Mouse (Mus musculus): ENCODE data around the gene Gadd45a. TPM values are rescaled to one million over a fixed set of nuclear protein-coding genes. Genes with fewer than 3 reads are reported as not detected.

The Gadd45a gene
- polyA plus RNA-seq, 1 experiment, result 381 TPM

DNA sequence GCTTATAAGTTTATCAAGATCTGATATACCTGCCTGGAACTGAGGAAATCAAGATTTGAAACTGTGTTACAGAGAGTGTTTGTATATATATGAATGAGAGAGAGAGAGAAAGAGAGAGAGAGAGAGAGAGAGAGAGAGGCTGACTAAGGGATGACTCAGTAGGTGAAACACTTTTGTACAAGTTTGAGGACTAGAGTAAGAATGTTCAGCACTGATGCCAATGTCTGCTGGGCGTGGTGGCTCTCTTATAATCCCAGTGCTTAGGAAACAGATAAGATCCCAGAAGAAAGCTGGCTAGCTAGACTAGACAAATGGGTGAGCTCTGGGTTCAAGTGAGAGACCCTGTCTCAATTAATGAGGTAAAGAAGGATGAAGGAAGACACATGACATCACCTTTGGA lies 34.4 kb upstream of the Gadd45a start:
- no peak overlapping the region for H3K4me2 ChIP-seq (ENCODE audit: low read depth)
- H3K27me3 ChIP-seq (ENCODE audit: control insufficient read depth, insufficient read depth, insufficient read length), result no peaks in the 10 kb centered on the region
- no peaks in the 10 kb centered on the region for H3K79me2 ChIP-seq (ENCODE audit: control insufficient read depth, insufficient read depth)
- TF ChIP-seq USF1 (IDR thresholded peaks at IDR 0.05; ENCODE audit: low read depth) (no peak), MYOG (IDR thresholded peaks at IDR 0.05; ENCODE audit: control insufficient read depth in 1 of 3, insufficient read depth in 1 of 3, insufficient read length in 2 of 3, low read depth in 2 of 3) (no peak), MYOD1 (IDR thresholded peaks at IDR 0.05; ENCODE audit: control insufficient read depth in 1 of 3, insufficient read length in 2 of 3, low read depth in 2 of 3) (no peak), POLR2A (IDR thresholded peaks at IDR 0.05; ENCODE audit: insufficient read length, low read depth) (no peak), TCF3 (IDR thresholded peaks at IDR 0.05; ENCODE audit: insufficient read length, low read depth) (no peak), CEBPB (IDR thresholded peaks at IDR 0.05; ENCODE audit: insufficient read depth, poor library complexity, severe bottlenecking) (no peak), REST (IDR thresholded peaks at IDR 0.05; ENCODE audit: insufficient read depth, insufficient read length) (no peak), MAX (IDR thresholded peaks at IDR 0.05; ENCODE audit: low read depth) (no peak), E2F4 (IDR thresholded peaks at IDR 0.05; ENCODE audit: insufficient read depth) (no peak), POLR2AphosphoS2 (IDR thresholded peaks at IDR 0.05; ENCODE audit: insufficient read length, low read depth) (no peak), SRF (IDR thresholded peaks at IDR 0.05; ENCODE audit: control insufficient read depth, insufficient read length, low read depth) (no peak), TCF12 (IDR thresholded peaks at IDR 0.05; ENCODE audit: insufficient read depth, poor library complexity, severe bottlenecking) (no peak)
- no peak overlapping the region for H3ac ChIP-seq (ENCODE audit: control insufficient read depth, insufficient read length)
- H3K4me3 ChIP-seq, result no peak overlapping the region
- H3K36me3 ChIP-seq (ENCODE audit: control insufficient read depth, insufficient read depth), result no peaks in the 10 kb centered on the region

DNA sequence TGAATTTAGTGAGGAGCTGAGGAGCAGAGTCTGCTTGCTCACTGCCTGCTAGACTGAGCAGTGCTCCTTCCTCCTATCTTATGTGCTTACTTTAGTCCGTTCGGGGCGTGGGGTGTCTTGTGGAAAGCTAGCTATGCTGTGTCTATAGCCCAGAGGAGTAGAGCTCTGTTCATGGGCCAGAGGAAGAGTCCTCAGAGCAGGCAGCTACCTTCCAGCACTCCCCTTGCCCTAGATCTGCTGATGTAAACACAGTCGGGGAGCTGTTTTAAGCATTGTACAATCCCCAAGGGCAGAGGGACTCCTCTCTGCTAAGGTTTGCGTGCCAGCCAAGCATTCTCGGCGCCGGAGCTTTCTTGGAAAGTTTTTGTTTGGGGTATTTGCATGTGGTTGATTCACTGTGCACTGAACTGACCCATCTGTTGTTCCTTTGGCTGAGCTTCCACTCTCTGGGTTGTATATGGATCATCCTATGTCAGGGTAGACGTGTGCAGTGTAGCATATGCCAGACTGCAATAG lies 32.6 kb upstream of the Gadd45a start:
- TF ChIP-seq MAX (IDR thresholded peaks at IDR 0.05; ENCODE audit: low read depth) (no peak), TCF3 (IDR thresholded peaks at IDR 0.05; ENCODE audit: insufficient read length, low read depth) (no peak), REST (IDR thresholded peaks at IDR 0.05; ENCODE audit: insufficient read depth, insufficient read length) (no peak), TCF12 (IDR thresholded peaks at IDR 0.05; ENCODE audit: insufficient read depth, poor library complexity, severe bottlenecking) (no peak), POLR2AphosphoS2 (IDR thresholded peaks at IDR 0.05; ENCODE audit: insufficient read length, low read depth) (no peak), SRF (IDR thresholded peaks at IDR 0.05; ENCODE audit: control insufficient read depth, insufficient read length, low read depth) (no peak), USF1 (IDR thresholded peaks at IDR 0.05; ENCODE audit: low read depth) (no peak), MYOD1 (IDR thresholded peaks at IDR 0.05; ENCODE audit: control insufficient read depth in 1 of 3, insufficient read length in 2 of 3, low read depth in 2 of 3) (no peak), E2F4 (IDR thresholded peaks at IDR 0.05; ENCODE audit: insufficient read depth) (no peak), MYOG (IDR thresholded peaks at IDR 0.05; ENCODE audit: control insufficient read depth in 1 of 3, insufficient read depth in 1 of 3, insufficient read length in 2 of 3, low read depth in 2 of 3) (no peak), CEBPB (IDR thresholded peaks at IDR 0.05; ENCODE audit: insufficient read depth, poor library complexity, severe bottlenecking) (no peak), POLR2A (IDR thresholded peaks at IDR 0.05; ENCODE audit: insufficient read length, low read depth) (no peak)
- Histone ChIP-seq H3K4me2 (ENCODE audit: low read depth) (no peak overlapping the region), H3K4me3 (no peak overlapping the region), H3ac (ENCODE audit: control insufficient read depth, insufficient read length) (no peak overlapping the region), H3K79me2 (ENCODE audit: control insufficient read depth, insufficient read depth) (no peaks in the 10 kb centered on the region), H3K27me3 (ENCODE audit: control insufficient read depth, insufficient read depth, insufficient read length) (no peaks in the 10 kb centered on the region), H3K36me3 (ENCODE audit: control insufficient read depth, insufficient read depth) (no peaks in the 10 kb centered on the region)

DNA sequence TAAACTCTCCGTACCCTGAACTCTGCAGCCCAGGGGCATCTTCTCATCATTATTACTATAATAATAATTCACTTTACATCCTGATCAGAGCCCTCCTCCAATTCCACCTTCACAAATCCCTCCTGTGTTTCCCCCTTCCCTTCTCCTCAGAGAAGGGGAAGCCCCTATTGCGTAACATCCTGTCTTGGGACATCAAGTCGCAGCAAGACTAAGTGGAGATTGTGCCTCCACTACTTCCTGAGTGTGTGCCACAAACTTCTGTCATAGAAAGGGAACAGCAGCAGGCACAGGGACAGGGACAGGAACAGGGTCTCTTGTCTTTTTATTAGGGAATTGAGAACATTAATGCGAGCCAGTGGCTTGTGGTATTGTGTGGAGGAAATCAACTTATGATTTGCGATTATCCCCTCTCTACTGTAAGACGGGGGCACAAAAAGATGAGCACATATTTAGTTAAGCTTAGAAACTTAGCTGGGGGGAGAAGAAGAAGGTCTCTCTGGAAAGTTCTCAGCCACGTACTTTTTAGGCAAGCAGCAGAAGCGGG lies 32.0 kb upstream of the Gadd45a start:
- Histone ChIP-seq H3K36me3 (ENCODE audit: control insufficient read depth, insufficient read depth) (no peaks in the 10 kb centered on the region), H3K27me3 (ENCODE audit: control insufficient read depth, insufficient read depth, insufficient read length) (no peaks in the 10 kb centered on the region), H3ac (ENCODE audit: control insufficient read depth, insufficient read length) (no peak overlapping the region), H3K4me3 (no peak overlapping the region), H3K79me2 (ENCODE audit: control insufficient read depth, insufficient read depth) (no peaks in the 10 kb centered on the region), H3K4me2 (ENCODE audit: low read depth) (no peak overlapping the region)
- TF ChIP-seq POLR2AphosphoS2 (IDR thresholded peaks at IDR 0.05; ENCODE audit: insufficient read length, low read depth), result no peak
- peak; percentile 66; the same call in 1 of the 2 replicates for TF ChIP-seq CEBPB (IDR thresholded peaks at IDR 0.05; ENCODE audit: insufficient read depth, poor library complexity, severe bottlenecking)

DNA sequence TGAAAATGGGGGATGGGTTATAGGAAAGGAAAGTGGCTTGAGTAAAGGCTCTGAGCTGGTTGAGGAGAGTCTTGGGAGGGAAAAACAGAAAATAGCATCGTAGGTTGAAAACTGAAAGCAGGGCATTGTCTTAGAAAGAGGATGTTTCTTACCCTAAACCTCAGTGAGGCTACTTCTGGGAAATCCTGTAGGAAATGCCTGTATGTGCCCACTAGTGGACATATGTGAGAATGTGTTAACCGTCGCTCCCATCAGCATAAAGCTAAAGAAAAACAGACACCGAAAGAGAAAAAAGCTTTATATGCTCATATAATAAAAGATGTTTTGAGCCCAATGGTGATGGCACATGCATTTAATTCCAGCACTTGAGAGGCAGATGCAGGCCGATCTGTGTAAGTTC lies 22.8 kb upstream of the Gadd45a start:
- H3K36me3 ChIP-seq (ENCODE audit: control insufficient read depth, insufficient read depth), result no peaks in the 10 kb centered on the region
- H3K27me3 ChIP-seq (ENCODE audit: control insufficient read depth, insufficient read depth, insufficient read length), result no peaks in the 10 kb centered on the region
- no peak overlapping the region for H3ac ChIP-seq (ENCODE audit: control insufficient read depth, insufficient read length)
- H3K4me3 ChIP-seq, result no peak overlapping the region
- H3K79me2 ChIP-seq (ENCODE audit: control insufficient read depth, insufficient read depth), result no peaks in the 10 kb centered on the region
- H3K4me2 ChIP-seq (ENCODE audit: low read depth), result no peak overlapping the region
- no peak for TF ChIP-seq MYOG (IDR thresholded peaks at IDR 0.05; ENCODE audit: control insufficient read depth in 1 of 3, insufficient read depth in 1 of 3, insufficient read length in 2 of 3, low read depth in 2 of 3)
- TF ChIP-seq REST (IDR thresholded peaks at IDR 0.05; ENCODE audit: insufficient read depth, insufficient read length), result no peak
- TF ChIP-seq SRF (IDR thresholded peaks at IDR 0.05; ENCODE audit: control insufficient read depth, insufficient read length, low read depth), result no peak
- no peak for TF ChIP-seq CEBPB (IDR thresholded peaks at IDR 0.05; ENCODE audit: insufficient read depth, poor library complexity, severe bottlenecking)
- TF ChIP-seq MYOD1 (IDR thresholded peaks at IDR 0.05; ENCODE audit: control insufficient read depth in 1 of 3, insufficient read length in 2 of 3, low read depth in 2 of 3), result no peak

DNA sequence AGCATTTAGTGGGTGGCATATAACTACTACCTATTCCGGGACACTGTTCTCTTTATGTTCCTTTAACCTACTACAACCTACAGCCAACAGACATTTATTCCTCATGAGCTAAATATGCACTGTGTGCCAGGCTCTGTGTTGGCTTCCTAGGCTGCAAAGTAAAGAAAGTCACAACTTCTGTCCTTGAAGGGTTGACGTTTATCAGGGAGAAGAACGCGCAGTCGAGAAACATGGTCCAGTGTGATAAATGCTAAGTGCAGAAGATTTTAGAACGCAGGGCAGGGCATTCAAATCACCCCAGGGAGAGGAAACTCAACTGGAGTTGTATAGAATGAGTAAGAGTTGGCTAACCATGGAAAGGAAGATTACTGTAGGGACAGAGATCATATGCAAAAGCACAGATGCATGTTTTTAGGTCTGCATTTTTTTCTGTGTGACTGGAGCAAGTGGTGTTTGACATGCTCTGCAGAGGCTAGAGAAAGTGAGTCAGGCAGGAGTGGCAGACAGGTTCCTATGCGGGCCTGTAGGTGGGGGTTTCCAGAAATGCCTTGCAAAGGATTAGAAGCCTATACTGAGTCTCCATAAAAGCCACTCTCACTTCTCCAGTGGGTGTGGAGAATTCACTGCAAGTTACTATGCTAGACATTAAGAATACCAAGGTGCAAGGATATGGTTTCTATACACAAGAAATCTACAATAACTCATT lies 20.9 kb upstream of the Gadd45a start:
- Histone ChIP-seq H3K4me2 (ENCODE audit: low read depth) (no peak overlapping the region), H3K27me3 (ENCODE audit: control insufficient read depth, insufficient read depth, insufficient read length) (no peaks in the 10 kb centered on the region), H3ac (ENCODE audit: control insufficient read depth, insufficient read length) (no peak overlapping the region), H3K79me2 (ENCODE audit: control insufficient read depth, insufficient read depth) (no peaks in the 10 kb centered on the region), H3K36me3 (ENCODE audit: control insufficient read depth, insufficient read depth) (no peaks in the 10 kb centered on the region), H3K4me3 (no peak overlapping the region)
- TF ChIP-seq CEBPB (IDR thresholded peaks at IDR 0.05; ENCODE audit: insufficient read depth, poor library complexity, severe bottlenecking) (no peak), USF1 (IDR thresholded peaks at IDR 0.05; ENCODE audit: low read depth) (no peak), MAX (IDR thresholded peaks at IDR 0.05; ENCODE audit: low read depth) (no peak), POLR2A (IDR thresholded peaks at IDR 0.05; ENCODE audit: insufficient read length, low read depth) (no peak), SRF (IDR thresholded peaks at IDR 0.05; ENCODE audit: control insufficient read depth, insufficient read length, low read depth) (no peak), MYOG (IDR thresholded peaks at IDR 0.05; ENCODE audit: control insufficient read depth in 1 of 3, insufficient read depth in 1 of 3, insufficient read length in 2 of 3, low read depth in 2 of 3) (no peak), REST (IDR thresholded peaks at IDR 0.05; ENCODE audit: insufficient read depth, insufficient read length) (no peak), E2F4 (IDR thresholded peaks at IDR 0.05; ENCODE audit: insufficient read depth) (no peak), MYOD1 (IDR thresholded peaks at IDR 0.05; ENCODE audit: control insufficient read depth in 1 of 3, insufficient read length in 2 of 3, low read depth in 2 of 3) (no peak), TCF3 (IDR thresholded peaks at IDR 0.05; ENCODE audit: insufficient read length, low read depth) (no peak)

Measured in myocyte (in vitro differentiated cells).